Mouse (Mus musculus) midbrain, embryonic 15.5 days (tissue): ENCODE data around the gene Gm20388. TPM values are rescaled to one million over a fixed set of nuclear protein-coding genes. Genes with fewer than 3 reads are reported as not detected.
A peak's percentile ranks its signal among the peaks of the same experiment; 100 is the strongest.

ENCODE experiments used
- ATAC-seq: fragments of 200-750 bp; cut with Nextera tagmentation; replicated peaks from 2 replicates; pipeline ENCODE4 v1.8.0; 2017; ENCODE audit warnings: moderate TSS enrichment
- H3K27ac ChIP-seq: fragments of 300-500 bp; sonication (generic); 2 replicates; pipeline ENCODE4 v1.5.1; 2015; ENCODE audit warnings: mild to moderate bottlenecking, inconsistent platforms
- H3K27me3 ChIP-seq: fragments of 300-500 bp; sonication (generic); replicated peaks from 2 replicates; pipeline ENCODE4 v1.6.1; 2015; ENCODE audit warnings: inconsistent platforms
- H3K36me3 ChIP-seq: fragments of 300-500 bp; sonication (generic); replicated peaks from 2 replicates; pipeline ENCODE4 v1.6.1; 2015; ENCODE audit warnings: inconsistent platforms
- H3K4me1 ChIP-seq: fragments of 300-500 bp; sonication (generic); 2 replicates; pipeline ENCODE4 v1.6.1; 2015; ENCODE audit warnings: inconsistent platforms
- H3K4me2 ChIP-seq: fragments of 300-500 bp; sonication (generic); 2 replicates; pipeline ENCODE4 v1.6.1; 2015; ENCODE audit warnings: inconsistent platforms, mild to moderate bottlenecking, moderate library complexity
- H3K4me3 ChIP-seq: fragments of 300-500 bp; sonication (generic); 2 replicates; pipeline ENCODE4 v1.5.1; 2015; ENCODE audit warnings: mild to moderate bottlenecking, inconsistent platforms
- H3K9ac ChIP-seq: fragments of 300-500 bp; sonication (generic); 2 replicates; pipeline ENCODE4 v1.6.1; 2015; ENCODE audit warnings: mild to moderate bottlenecking, inconsistent platforms
- H3K9me3 ChIP-seq: fragments of 300-500 bp; sonication (generic); 2 replicates; pipeline ENCODE4 v1.6.1; 2016; ENCODE audit warnings: inconsistent platforms
- WGBS: fragments of 180-500 bp; shearing (Covaris S2); methylation state at CpG from one replicate; pipeline ENCODE4 v1.1.7; 2015; ENCODE audit warnings: mixed read lengths; 5-methylcytosine and 5-hydroxymethylcytosine counted together
- polyA plus RNA-seq: library from polyadenylated mRNA; unstranded; fragments of >200 nt; fragmentation: Nextera tagmentation; extraction: Ambion mirVana; gene quantifications from 2 replicates; pipeline ENCODE4 v1.2.1, GENCODE M21; 2015

The Gm20388 gene
- polyA plus RNA-seq, 1 experiment from 2014 or later, result 5.6 TPM

DNA sequence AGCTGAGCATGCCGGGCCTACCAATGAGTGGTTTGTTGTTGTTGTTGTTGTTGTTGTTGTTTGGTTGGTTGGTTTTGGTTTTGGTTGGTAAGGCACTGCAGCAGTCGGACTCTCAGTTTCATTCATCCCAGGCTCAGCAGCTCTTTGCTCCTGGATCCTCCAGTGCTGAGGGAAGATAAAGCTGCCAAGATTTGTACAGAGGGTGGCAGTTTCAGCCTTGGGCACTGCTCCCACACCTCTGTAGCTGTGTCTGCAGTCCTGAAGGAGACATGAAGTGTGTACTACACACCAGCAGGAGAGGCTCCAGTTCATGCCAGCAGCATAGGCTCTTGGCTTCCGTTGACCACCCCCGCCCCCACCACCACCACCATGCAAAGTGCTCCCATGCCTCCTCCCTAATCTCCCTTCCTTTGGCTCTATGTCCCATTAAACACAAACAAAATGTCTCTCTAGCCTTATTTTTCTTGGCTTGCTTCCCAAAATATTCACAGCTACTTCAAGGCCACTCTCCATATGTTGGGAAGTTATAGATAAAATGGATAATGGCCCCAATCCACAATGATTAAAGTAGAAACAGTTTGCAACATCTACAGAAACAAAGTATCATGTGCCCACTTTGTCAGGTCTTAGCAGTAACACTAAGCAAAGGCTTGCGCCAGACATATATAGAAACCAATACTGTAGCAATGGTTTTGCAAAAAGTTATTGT lies 3740.9 kb downstream of the Gm20388 start:
- WGBS, result 92% methylated on average over 5 of the region's 5 CpGs
- H3K4me3 ChIP-seq, result no peak overlapping the region
- ATAC-seq, result no peak
- no peaks in the 10 kb centered on the region for H3K9me3 ChIP-seq
- no peaks in the 10 kb centered on the region for H3K27me3 ChIP-seq
- H3K36me3 ChIP-seq, result no peaks in the 10 kb centered on the region
- H3K4me2 ChIP-seq, result no peak overlapping the region
- no peak overlapping the region for H3K27ac ChIP-seq
- peaks cover 20% of the 10 kb centered on the region for H3K4me1 ChIP-seq
- H3K9ac ChIP-seq, result no peak overlapping the region

- H3K4me1 ChIP-seq, result peaks cover 20% of the 10 kb centered on the region
- H3K27ac ChIP-seq, result peak overlapping the region; percentile 94; the same call in 1 of the 2 replicates
- H3K9me3 ChIP-seq, result no peaks in the 10 kb centered on the region
- peaks cover 6% of the 10 kb centered on the region; the same call in 1 of the 2 replicates for H3K36me3 ChIP-seq
- no peaks in the 10 kb centered on the region for H3K27me3 ChIP-seq
- no peak overlapping the region for H3K9ac ChIP-seq
- H3K4me3 ChIP-seq, result no peak overlapping the region
- H3K4me2 ChIP-seq, result no peak overlapping the region; the same call in 1 of the 2 replicates
- WGBS, result 63% methylated on average over 4 of the region's 4 CpGs
- ATAC-seq, result no peak
These were observed 3742.0 kb downstream of the Gm20388 start for GRCm38 (mm10) chr8:123652641-123653040.

- no peaks in the 10 kb centered on the region for H3K9me3 ChIP-seq
- H3K27ac ChIP-seq, result peak within 1 kb of the TSS; percentile 94
- WGBS, result under 1% methylated on average over 53 of the region's 58 CpGs
- H3K9ac ChIP-seq, result peak within 1 kb of the TSS; percentile 86
- H3K36me3 ChIP-seq, result peaks cover 11% of the 10 kb centered on the region; the same call in 1 of the 2 replicates
- peak within 1 kb of the TSS; percentile 54 for H3K4me2 ChIP-seq
- no peaks in the 10 kb centered on the region for H3K27me3 ChIP-seq
- peak within 1 kb of the TSS; percentile 92 for H3K4me3 ChIP-seq
- ATAC-seq, result peak; percentile 95
- H3K4me1 ChIP-seq, result peaks cover 20% of the 10 kb centered on the region
These were observed 3742.8 kb downstream of the Gm20388 start, which contains the start of gene Rhou for GRCm38 (mm10) chr8:123653308-123653993. Gene Rhou (plus strand): TSS chr8:123653929.

DNA sequence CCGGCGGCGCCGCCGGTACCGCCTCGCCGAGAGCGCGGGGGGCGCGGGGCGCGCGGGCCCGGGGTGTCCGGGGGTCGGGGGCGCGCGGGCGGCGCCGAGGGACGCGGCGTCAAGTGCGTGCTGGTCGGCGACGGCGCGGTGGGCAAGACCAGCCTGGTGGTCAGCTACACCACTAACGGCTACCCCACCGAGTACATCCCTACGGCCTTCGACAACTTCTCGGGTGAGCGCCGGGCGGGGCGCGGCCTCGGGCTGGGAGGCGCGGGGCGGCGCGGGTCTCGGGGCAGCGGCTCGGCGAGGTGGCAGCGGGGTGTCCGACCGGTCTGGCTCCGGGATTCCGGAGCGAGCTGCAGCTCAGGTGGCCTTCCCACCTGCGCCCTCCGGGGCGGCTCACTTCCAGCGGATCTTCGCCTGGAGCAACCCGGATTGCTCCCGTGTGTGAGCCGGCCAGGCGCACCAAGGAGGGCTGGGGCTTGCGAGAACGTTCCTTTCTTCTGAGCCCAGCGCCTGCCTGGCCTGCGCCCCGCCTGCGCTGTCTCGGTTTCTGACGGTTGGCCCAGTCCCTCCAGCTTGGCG lies 3743.4 kb downstream of the Gm20388 start:
- H3K9me3 ChIP-seq, result no peaks in the 10 kb centered on the region
- WGBS, result under 1% methylated on average over 67 of the region's 77 CpGs
- peak overlapping the region; percentile 54 for H3K4me2 ChIP-seq
- peak; percentile 86 for ATAC-seq
- H3K9ac ChIP-seq, result peak overlapping the region; percentile 86
- peaks cover 20% of the 10 kb centered on the region for H3K4me1 ChIP-seq
- H3K4me3 ChIP-seq, result peak overlapping the region; percentile 92
- H3K27ac ChIP-seq, result peak overlapping the region; percentile 94
- H3K27me3 ChIP-seq, result no peaks in the 10 kb centered on the region
- peaks cover 12% of the 10 kb centered on the region; the same call in 1 of the 2 replicates for H3K36me3 ChIP-seq

- H3K36me3 ChIP-seq, result peaks cover 12% of the 10 kb centered on the region; the same call in 1 of the 2 replicates
- no peak for ATAC-seq
- 0 out of 2 replicates have a peak overlapping the region, but pooled peaks have one; percentile 94 for H3K27ac ChIP-seq
- H3K4me3 ChIP-seq, result peak overlapping the region; percentile 92
- 11% methylated on average over 5 of the region's 5 CpGs for WGBS
- H3K4me1 ChIP-seq, result peaks cover 20% of the 10 kb centered on the region
- peak overlapping the region; percentile 54 for H3K4me2 ChIP-seq
- no peaks in the 10 kb centered on the region for H3K9me3 ChIP-seq
- H3K9ac ChIP-seq, result peak overlapping the region; percentile 86; the same call in 1 of the 2 replicates
- H3K27me3 ChIP-seq, result no peaks in the 10 kb centered on the region
These were observed 3744.1 kb downstream of the Gm20388 start for GRCm38 (mm10) chr8:123654763-123655162.

GRCm38 (mm10) chr8:123655351-123655779 lies 3744.7 kb downstream of the Gm20388 start:
- H3K4me1 ChIP-seq, result peaks cover 20% of the 10 kb centered on the region
- 8% methylated on average over 8 of the region's 8 CpGs for WGBS
- H3K9me3 ChIP-seq, result no peaks in the 10 kb centered on the region
- peak overlapping the region; percentile 92 for H3K4me3 ChIP-seq
- no peak overlapping the region for H3K27ac ChIP-seq
- peak overlapping the region; percentile 86; the same call in 1 of the 2 replicates for H3K9ac ChIP-seq
- no peak for ATAC-seq
- peak overlapping the region; percentile 54 for H3K4me2 ChIP-seq
- peaks cover 12% of the 10 kb centered on the region; the same call in 1 of the 2 replicates for H3K36me3 ChIP-seq
- no peaks in the 10 kb centered on the region for H3K27me3 ChIP-seq

- H3K4me1 ChIP-seq, result peaks cover 20% of the 10 kb centered on the region
- peaks cover 16% of the 10 kb centered on the region; the same call in 1 of the 2 replicates for H3K36me3 ChIP-seq
- H3K9me3 ChIP-seq, result no peaks in the 10 kb centered on the region
- no peak overlapping the region for H3K4me2 ChIP-seq
- H3K4me3 ChIP-seq, result no peak overlapping the region
- H3K9ac ChIP-seq, result no peak overlapping the region
- no peak for ATAC-seq
- H3K27me3 ChIP-seq, result no peaks in the 10 kb centered on the region
- whole genome bisulfite sequencing, result 91% methylated on average over 8 of the region's 8 CpGs
- H3K27ac ChIP-seq, result no peak overlapping the region
These were observed 3747.2 kb downstream of the Gm20388 start for GRCm38 (mm10) chr8:123657826-123658225.

GRCm38 (mm10) chr8:123659469-123660057 lies 3748.9 kb downstream of the Gm20388 start:
- 88% methylated on average over 10 of the region's 10 CpGs for WGBS
- no peak for ATAC-seq
- Histone ChIP-seq H3K9me3 (no peaks in the 10 kb centered on the region), H3K4me2 (no peak overlapping the region), H3K27me3 (no peaks in the 10 kb centered on the region), H3K36me3 (peaks cover 20% of the 10 kb centered on the region; the same call in 1 of the 2 replicates), H3K4me3 (no peak overlapping the region), H3K9ac (no peak overlapping the region), H3K4me1 (peaks cover 16% of the 10 kb centered on the region), H3K27ac (no peak overlapping the region)

GRCm38 (mm10) chr8:123661515-123661914 lies 3750.9 kb downstream of the Gm20388 start:
- ATAC-seq, result no peak
- H3K9me3 ChIP-seq, result no peaks in the 10 kb centered on the region
- no peaks in the 10 kb centered on the region for H3K27me3 ChIP-seq
- peaks cover 20% of the 10 kb centered on the region; the same call in 1 of the 2 replicates for H3K36me3 ChIP-seq
- H3K4me1 ChIP-seq, result no peaks in the 10 kb centered on the region
- H3K9ac ChIP-seq, result no peak overlapping the region
- 86% methylated on average over 11 of the region's 11 CpGs for WGBS
- no peak overlapping the region for H3K27ac ChIP-seq
- no peak overlapping the region for H3K4me3 ChIP-seq
- no peak overlapping the region for H3K4me2 ChIP-seq

GRCm38 (mm10) chr8:123665580-123665979 lies 3754.9 kb downstream of the Gm20388 start:
- Histone ChIP-seq H3K4me2 (no peak overlapping the region), H3K27me3 (no peaks in the 10 kb centered on the region), H3K4me3 (no peak overlapping the region), H3K27ac (no peak overlapping the region), H3K4me1 (no peaks in the 10 kb centered on the region), H3K9me3 (no peaks in the 10 kb centered on the region), H3K9ac (no peak overlapping the region), H3K36me3 (peaks cover 8% of the 10 kb centered on the region; the same call in 1 of the 2 replicates)
- 92% methylated on average over 6 of the region's 6 CpGs for WGBS
- ATAC-seq, result no peak

DNA sequence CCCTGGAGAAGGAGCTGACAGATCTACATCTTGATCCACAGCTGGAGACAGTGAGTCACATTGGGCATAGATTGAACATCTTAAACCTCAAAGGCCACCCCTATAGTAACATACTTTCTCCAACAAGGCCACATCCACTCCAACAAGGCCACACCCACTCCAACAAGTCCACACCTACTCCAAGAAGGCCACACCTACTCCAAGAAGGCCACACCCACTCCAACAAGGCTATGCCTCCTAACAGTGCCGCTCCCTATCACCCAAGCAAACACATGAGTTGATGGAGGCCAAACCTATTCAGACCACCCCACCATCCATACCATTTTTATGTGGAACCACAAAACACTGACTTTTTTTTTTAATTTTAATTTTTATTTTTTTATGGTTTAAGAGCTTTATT lies 3756.2 kb downstream of the Gm20388 start:
- H3K36me3 ChIP-seq, result peaks cover 5% of the 10 kb centered on the region; the same call in 1 of the 2 replicates
- no peaks in the 10 kb centered on the region for H3K4me1 ChIP-seq
- no peak overlapping the region for H3K9ac ChIP-seq
- H3K9me3 ChIP-seq, result no peaks in the 10 kb centered on the region
- WGBS, result 97% methylated on average over 1 of the region's 1 CpGs
- no peak for ATAC-seq
- H3K27me3 ChIP-seq, result no peaks in the 10 kb centered on the region
- no peak overlapping the region for H3K27ac ChIP-seq
- no peak overlapping the region for H3K4me3 ChIP-seq
- H3K4me2 ChIP-seq, result no peak overlapping the region

DNA sequence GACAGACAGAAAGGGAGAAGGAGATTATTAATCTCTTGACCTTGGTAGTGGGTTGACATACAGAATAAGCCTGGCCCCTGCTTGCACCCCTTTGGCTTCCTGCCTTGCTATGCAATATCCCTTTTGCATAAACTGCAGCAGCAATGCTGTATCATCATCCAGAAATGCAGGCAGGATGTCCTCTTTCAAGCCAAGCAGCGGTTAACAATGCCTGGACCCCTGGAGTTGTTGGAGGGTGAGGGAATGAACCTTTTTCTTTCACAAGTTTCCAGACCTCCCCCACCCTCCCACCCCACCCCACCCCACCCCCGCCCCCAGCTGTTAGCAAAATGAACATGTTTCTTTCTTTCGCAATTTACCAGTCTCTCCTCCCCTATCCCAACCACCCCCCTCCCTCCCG lies 3758.0 kb downstream of the Gm20388 start:
- Histone ChIP-seq H3K27ac (no peak overlapping the region), H3K36me3 (no peaks in the 10 kb centered on the region), H3K9me3 (no peaks in the 10 kb centered on the region), H3K27me3 (no peaks in the 10 kb centered on the region), H3K4me3 (no peak overlapping the region), H3K9ac (no peak overlapping the region), H3K4me1 (no peaks in the 10 kb centered on the region), H3K4me2 (no peak overlapping the region)
- no peak for ATAC-seq
- 32% methylated on average over 4 of the region's 4 CpGs for WGBS
